Mouse (Mus musculus) G1E-ER4 (cell line): ENCODE data around the gene Cpeb2. TPM values are rescaled to one million over a fixed set of nuclear protein-coding genes. Genes with fewer than 3 reads are reported as not detected.

ENCODE experiments used
- GATA1 ChIP-seq: IDR thresholded peaks from one replicate; pipeline ENCODE4 v1.8.0; 2012; ENCODE audit warnings: low read length, inconsistent platforms
- polyA plus RNA-seq: library from polyadenylated mRNA; stranded (reverse); fragments of >175 nt; gene quantifications from 2 replicates; pipeline ENCODE4 v1.2.3, GENCODE M21; 2012

Gene Cpeb2
- polyA plus RNA-seq, 1 experiment, result 8.0 TPM

DNA sequence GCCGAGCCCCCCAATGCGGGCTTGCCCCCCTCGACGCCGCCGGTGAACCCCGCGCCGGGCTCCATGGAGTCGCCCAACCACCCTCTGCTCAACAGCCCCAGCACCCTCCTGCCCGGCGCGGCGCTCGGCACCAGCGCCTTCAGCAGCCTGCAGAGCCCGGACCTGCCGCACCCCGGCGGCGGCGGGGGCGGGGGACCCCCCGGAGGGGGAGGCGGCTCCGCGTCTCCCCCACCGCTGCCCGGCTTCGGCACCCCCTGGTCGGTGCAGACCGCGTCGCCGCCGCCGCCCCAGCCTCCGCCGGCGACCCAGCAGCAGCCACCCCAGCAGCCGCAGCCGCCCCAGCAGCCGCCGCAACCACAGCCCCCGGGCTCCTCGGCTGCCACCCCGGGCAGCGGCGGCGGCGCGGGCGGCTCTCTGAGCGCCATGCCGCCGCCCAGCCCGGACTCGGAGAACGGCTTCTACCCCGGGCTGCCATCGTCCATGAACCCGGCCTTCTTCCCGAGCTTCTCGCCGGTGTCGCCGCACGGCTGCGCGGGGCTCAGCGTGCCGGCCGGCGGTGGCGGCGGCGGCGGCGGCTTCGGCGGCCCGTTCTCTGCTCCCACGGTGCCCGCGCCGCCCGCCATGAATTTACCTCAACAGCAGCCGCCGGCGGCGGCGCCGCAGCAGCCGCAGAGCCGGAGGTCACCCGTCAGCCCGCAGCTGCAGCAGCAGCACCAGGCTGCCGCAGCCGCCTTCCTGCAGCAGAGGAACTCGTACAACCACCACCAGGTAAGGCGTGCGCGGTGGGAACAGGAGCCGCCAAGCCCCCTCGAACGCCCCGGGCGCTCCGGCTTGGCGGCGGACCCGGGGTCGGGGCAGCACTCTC is 1.6 kb downstream of the Cpeb2 start:
- no peak for TF ChIP-seq GATA1

GRCm38 (mm10) chr5:43235186-43235785 is 2.3 kb downstream of the Cpeb2 start:
- TF ChIP-seq GATA1, result no peak

DNA sequence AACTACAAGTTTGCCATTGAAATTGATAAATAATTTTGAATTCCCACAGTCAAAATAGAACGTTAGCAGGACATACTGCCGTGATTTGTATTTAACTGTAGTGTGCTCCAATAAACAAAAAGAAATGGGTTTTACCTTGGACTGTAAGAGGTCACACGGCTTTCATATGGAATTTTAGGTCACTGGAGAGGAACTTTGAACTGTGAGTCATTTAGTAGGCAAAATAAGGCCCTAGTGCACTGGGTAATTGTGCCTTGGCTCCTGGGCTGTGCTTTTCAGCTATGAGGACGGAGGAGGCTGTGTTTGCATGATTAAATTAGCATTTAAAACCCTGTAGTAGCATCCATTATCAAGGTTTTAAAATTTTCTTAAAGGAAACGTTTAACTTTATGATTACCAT is 3.0 kb downstream of the Cpeb2 start:
- no peak for TF ChIP-seq GATA1

- TF ChIP-seq GATA1, result no peak
Observed at GRCm38 (mm10) chr5:43236476-43236875, 3.5 kb downstream of the Cpeb2 start.

- TF ChIP-seq GATA1, result no peak
Observed at GRCm38 (mm10) chr5:43237238-43237637, 4.3 kb downstream of the Cpeb2 start.

DNA sequence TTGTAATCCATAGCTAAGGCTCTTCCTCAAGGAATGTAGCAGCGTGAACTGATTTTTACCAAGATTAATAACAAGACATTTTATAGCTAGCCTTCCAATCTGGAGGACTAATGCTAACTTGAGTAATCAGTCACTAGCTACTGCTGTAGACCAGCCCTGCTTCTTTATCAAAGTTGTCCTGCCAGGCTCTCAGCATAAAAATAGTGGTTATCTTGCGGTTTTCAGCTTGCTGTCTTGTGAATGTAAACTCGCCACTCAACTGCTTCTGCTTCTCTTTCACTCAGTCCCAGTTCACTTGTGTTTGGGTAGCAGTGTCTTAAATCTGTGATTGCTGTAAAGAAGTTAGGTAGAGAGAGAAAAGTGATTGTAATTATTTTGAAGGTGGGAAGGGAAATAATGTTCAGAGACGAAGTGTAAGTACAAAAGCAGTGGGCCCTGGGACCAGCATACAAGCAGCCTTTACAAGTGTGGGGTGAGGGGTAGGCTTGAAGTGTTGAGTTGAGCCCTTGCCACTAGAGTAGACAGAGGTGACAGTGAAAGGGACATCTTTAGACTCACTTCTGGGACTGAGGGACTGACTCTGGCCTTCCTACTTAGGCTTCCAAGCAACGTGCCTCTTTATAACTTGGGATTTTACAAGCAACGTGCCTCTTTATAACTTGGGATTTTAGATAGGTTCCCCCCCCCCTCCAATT is 6.3 kb downstream of the Cpeb2 start:
- peak; percentile 65 for TF ChIP-seq GATA1

GRCm38 (mm10) chr5:43240729-43241128 is 7.8 kb downstream of the Cpeb2 start:
- TF ChIP-seq GATA1, result no peak

GRCm38 (mm10) chr5:43246236-43246635 is 13.3 kb downstream of the Cpeb2 start:
- no peak for TF ChIP-seq GATA1

GRCm38 (mm10) chr5:43246954-43247353 is 14.0 kb downstream of the Cpeb2 start:
- TF ChIP-seq GATA1, result no peak

DNA sequence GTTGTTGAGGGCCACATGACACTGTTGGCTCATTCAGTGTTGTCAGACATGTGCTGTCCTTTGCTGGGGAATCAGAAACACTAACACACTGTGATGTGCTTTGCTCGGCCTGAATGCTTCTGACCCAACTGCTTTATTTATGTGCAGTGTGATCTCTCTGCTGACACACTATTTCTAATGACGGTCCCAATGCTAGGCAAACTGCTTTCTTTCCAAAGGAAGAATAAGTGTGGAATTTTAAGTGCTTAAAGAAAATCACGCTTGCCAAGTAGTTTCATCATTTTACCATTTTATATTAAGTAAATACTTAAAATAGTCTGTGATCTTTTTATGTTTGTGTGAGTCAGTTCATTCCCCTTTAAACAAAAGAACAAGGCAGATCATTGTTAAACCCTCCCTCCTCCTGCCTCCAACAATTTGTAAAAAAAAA is 15.0 kb downstream of the Cpeb2 start:
- TF ChIP-seq GATA1, result no peak

GRCm38 (mm10) chr5:43257490-43257889 is 24.5 kb downstream of the Cpeb2 start:
- no peak for TF ChIP-seq GATA1

DNA sequence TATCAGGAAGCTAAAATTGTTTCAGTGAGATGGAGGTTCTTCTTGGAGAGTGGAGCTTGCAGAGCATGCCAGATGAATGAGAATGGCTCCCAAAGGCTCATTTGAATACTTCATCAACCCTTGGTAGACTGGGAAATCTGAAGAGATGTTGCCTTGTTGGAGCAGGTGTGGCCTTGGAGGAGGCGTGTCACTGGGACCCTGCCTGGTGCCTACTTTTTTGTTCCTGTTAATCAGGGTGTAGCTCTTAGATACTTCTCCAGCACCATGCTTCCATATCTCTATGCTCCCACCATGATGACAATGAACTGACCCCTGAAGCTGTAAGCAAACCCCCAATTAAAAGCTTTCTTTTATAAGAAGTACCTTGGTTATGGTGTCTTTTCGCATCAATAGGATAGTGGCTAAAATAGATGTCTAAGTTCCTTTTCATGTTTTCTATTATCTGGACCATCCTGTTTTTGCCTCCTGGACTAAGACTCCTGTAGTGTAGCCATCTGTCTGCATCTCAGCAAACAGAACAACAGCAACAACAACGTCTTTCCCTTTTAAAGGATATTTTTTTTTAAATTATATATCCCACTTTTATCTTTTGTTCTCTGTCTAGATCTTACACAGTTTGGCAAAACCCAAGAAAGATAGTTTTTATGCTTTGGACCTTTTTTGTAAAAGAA is 25.6 kb downstream of the Cpeb2 start:
- TF ChIP-seq GATA1, result no peak

DNA sequence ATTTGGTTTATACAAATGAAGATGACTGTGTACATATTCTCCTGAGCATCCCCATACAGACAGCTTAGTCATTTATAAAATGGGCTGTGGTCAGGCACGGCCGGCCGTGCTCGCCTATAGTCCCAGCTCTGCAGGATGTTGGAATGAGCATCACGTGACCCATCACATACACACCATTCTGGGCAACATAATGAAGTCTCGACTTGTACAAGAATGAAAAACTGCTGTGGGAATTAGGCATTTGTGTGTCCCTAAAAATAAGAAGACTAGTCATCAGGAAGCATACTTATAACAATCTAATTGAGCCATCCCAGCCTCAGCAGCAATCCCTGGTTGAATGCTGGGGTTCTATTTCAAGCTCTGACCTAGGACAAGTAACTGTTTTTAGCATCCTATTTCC is 28.8 kb downstream of the Cpeb2 start:
- no peak for TF ChIP-seq GATA1

DNA sequence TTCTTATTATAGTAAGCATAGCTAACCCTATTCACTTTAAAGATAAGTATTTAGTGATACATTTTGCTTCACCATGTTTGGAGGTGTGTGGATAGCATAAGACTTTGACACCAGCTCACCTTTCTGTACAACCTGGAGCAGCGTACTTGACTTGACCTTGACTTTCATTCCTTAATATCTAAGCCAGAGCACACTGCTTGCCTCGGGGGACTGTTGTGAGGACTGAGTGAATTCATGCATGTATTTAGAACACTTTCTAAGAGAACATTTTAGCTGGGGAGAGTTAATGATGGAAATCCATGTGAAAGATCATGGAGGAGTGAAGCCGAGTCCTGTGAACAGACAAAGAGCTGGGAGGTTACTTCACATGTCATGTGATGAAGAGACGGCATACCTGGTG is 31.0 kb downstream of the Cpeb2 start:
- TF ChIP-seq GATA1, result no peak

DNA sequence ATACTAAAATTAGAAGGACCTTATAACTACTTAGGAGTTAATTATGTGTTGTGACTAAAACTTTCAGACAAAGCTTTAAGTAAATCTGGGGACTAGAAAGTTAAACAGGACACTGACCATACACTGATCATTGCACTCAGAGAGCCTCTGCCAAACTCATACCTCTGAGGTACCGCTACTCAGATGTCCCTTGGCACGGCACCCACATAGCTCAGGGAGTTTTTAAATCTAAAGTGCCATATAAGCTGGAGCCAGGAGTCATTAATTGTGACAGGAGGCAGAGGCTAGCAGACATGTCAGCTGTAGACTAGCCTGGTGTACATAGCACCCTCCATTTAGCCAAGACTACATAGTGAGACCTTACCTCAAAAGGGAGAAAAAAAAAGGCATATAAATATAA is 31.7 kb downstream of the Cpeb2 start:
- no peak for TF ChIP-seq GATA1

- TF ChIP-seq GATA1, result no peak
Observed at GRCm38 (mm10) chr5:43277982-43278381, 45.0 kb downstream of the Cpeb2 start.
